Mouse (Mus musculus) forebrain, embryonic 10.5 days (tissue): ENCODE measurements around the gene Rack1. TPM values are rescaled to one million over a fixed set of nuclear protein-coding genes. Genes with fewer than 3 reads are reported as not detected.
A peak's percentile ranks its signal among the peaks of the same experiment; 100 is the strongest.
"Not testable (repeated sequence)": the region's sequence is repeated elsewhere in the genome, so short reads cannot be mapped to it uniquely, and the experiment has no call there.

ENCODE experiments used
- DNase-seq: peaks from one replicate; pipeline ENCODE4 v3.0.0-alpha.2; 2017; ENCODE audit warnings: low spot score; ENCODE audit errors: extremely low spot score
- H3K27ac ChIP-seq: fragments of 300-500 bp; sonication (generic); 2 replicates; pipeline ENCODE4 v1.5.1; 2016; ENCODE audit warnings: mild to moderate bottlenecking
- H3K27me3 ChIP-seq: fragments of 300-500 bp; sonication (generic); 2 replicates; pipeline ENCODE4 v1.6.1; 2016; ENCODE audit warnings: mild to moderate bottlenecking; ENCODE audit not compliant: poor library complexity, severe bottlenecking
- H3K36me3 ChIP-seq: fragments of 300-500 bp; sonication (generic); replicated peaks from 2 replicates; pipeline ENCODE4 v1.6.1; 2016; ENCODE audit warnings: mild to moderate bottlenecking, moderate library complexity
- H3K4me1 ChIP-seq: fragments of 300-500 bp; sonication (generic); 2 replicates; pipeline ENCODE4 v1.6.1; 2016
- H3K4me3 ChIP-seq: fragments of 300-500 bp; sonication (generic); 2 replicates; pipeline ENCODE4 v1.5.1; 2016; ENCODE audit warnings: mild to moderate bottlenecking, moderate library complexity
- H3K9me3 ChIP-seq: fragments of 300-500 bp; sonication (generic); 2 replicates; pipeline ENCODE4 v1.6.1; 2016; ENCODE audit warnings: mild to moderate bottlenecking, moderate library complexity
- WGBS: fragments of 180-500 bp; shearing (Covaris S2); methylation state at CpG from one replicate; pipeline ENCODE4 v1.1.7; 2016; 5-methylcytosine and 5-hydroxymethylcytosine counted together
- polyA plus RNA-seq: library from polyadenylated mRNA; unstranded; fragments of >200 nt; fragmentation: Nextera tagmentation; extraction: Ambion mirVana; gene quantifications from 2 replicates; pipeline ENCODE4 v1.2.1, GENCODE M21; 2016

Rack1 gene
- polyA plus RNA-seq, 1 experiment from 2014 or later: 861 TPM

- H3K4me1 ChIP-seq: no peaks in the 10 kb centered on the region
- H3K4me3 ChIP-seq: no peak overlapping the region
- H3K36me3 ChIP-seq: no peaks in the 10 kb centered on the region
- no peak overlapping the region for H3K27ac ChIP-seq
- no peaks in the 10 kb centered on the region for H3K27me3 ChIP-seq
- DNase-seq: no peak
- 84% methylated on average over 4 of the region's 4 CpGs for WGBS
- 0 out of 2 replicates have a peak, but pooled peaks cover 4% of the 10 kb centered on the region for H3K9me3 ChIP-seq
Observed at GRCm38 (mm10) chr11:48782243-48782642, 17.9 kb upstream of the Rack1 start.

GRCm38 (mm10) chr11:48787455-48788211, 12.5 kb upstream of the Rack1 start:
- no peaks in the 10 kb centered on the region for H3K27me3 ChIP-seq
- peaks cover 12% of the 10 kb centered on the region for H3K4me1 ChIP-seq
- DNase-seq: no peak
- H3K36me3 ChIP-seq: no peaks in the 10 kb centered on the region
- H3K9me3 ChIP-seq: 0 out of 2 replicates have a peak, but pooled peaks cover 4% of the 10 kb centered on the region
- peak overlapping the region; percentile 52 for H3K4me3 ChIP-seq
- 51% methylated on average over 10 of the region's 10 CpGs for WGBS
- H3K27ac ChIP-seq: peak overlapping the region; percentile 36; the same call in 1 of the 2 replicates

- DNase-seq: peak; percentile 75
- 0 out of 2 replicates have a peak, but pooled peaks cover 4% of the 10 kb centered on the region for H3K9me3 ChIP-seq
- H3K27me3 ChIP-seq: no peaks in the 10 kb centered on the region
- H3K4me1 ChIP-seq: peaks cover 12% of the 10 kb centered on the region
- H3K27ac ChIP-seq: peak overlapping the region; percentile 77
- WGBS: 11% methylated on average over 16 of the region's 16 CpGs
- H3K36me3 ChIP-seq: no peaks in the 10 kb centered on the region
- peak overlapping the region; percentile 52 for H3K4me3 ChIP-seq
Observed at GRCm38 (mm10) chr11:48788311-48789089, 11.6 kb upstream of the Rack1 start.

- no peak for DNase-seq
- H3K27me3 ChIP-seq: no peaks in the 10 kb centered on the region
- H3K27ac ChIP-seq: no peak overlapping the region
- H3K9me3 ChIP-seq: 0 out of 2 replicates have a peak, but pooled peaks cover 4% of the 10 kb centered on the region
- H3K4me1 ChIP-seq: peaks cover 12% of the 10 kb centered on the region
- no peaks in the 10 kb centered on the region for H3K36me3 ChIP-seq
- WGBS: 88% methylated on average over 5 of the region's 5 CpGs
- H3K4me3 ChIP-seq: no peak overlapping the region
Observed at GRCm38 (mm10) chr11:48789215-48789614, 10.9 kb upstream of the Rack1 start.

GRCm38 (mm10) chr11:48789973-48790823, 9.9 kb upstream of the Rack1 start:
- 0 out of 2 replicates have a peak, but pooled peaks cover 4% of the 10 kb centered on the region for H3K9me3 ChIP-seq
- no peaks in the 10 kb centered on the region for H3K36me3 ChIP-seq
- H3K4me3 ChIP-seq: peak overlapping the region; percentile 40
- H3K4me1 ChIP-seq: peaks cover 12% of the 10 kb centered on the region
- peak; percentile 73 for DNase-seq
- 16% methylated on average over 20 of the region's 20 CpGs for WGBS
- H3K27ac ChIP-seq: no peak overlapping the region
- H3K27me3 ChIP-seq: no peaks in the 10 kb centered on the region

GRCm38 (mm10) chr11:48790946-48791345, 9.2 kb upstream of the Rack1 start:
- no peak for DNase-seq
- Histone ChIP-seq H3K27ac (no peak overlapping the region), H3K9me3 (no peaks in the 10 kb centered on the region), H3K36me3 (no peaks in the 10 kb centered on the region), H3K4me3 (no peak overlapping the region), H3K27me3 (no peaks in the 10 kb centered on the region), H3K4me1 (peaks cover 12% of the 10 kb centered on the region)
- 68% methylated on average over 8 of the region's 8 CpGs for WGBS

- H3K4me3 ChIP-seq, H3K27me3 ChIP-seq, H3K27ac ChIP-seq, H3K36me3 ChIP-seq, H3K9me3 ChIP-seq, DNase-seq: not testable (repeated sequence)
- peaks cover 12% of the 10 kb centered on the region for H3K4me1 ChIP-seq
- WGBS: 91% methylated on average over 9 of the region's 9 CpGs
Observed at GRCm38 (mm10) chr11:48791894-48792293, 8.2 kb upstream of the Rack1 start.

GRCm38 (mm10) chr11:48793184-48793583, 6.9 kb upstream of the Rack1 start:
- Histone ChIP-seq H3K27me3 (no peaks in the 10 kb centered on the region), H3K27ac (no peak overlapping the region), H3K36me3 (no peaks in the 10 kb centered on the region), H3K4me3 (no peak overlapping the region), H3K4me1 (peaks cover 14% of the 10 kb centered on the region), H3K9me3 (no peaks in the 10 kb centered on the region)
- WGBS: 98% methylated on average over 3 of the region's 3 CpGs
- DNase-seq: no peak

GRCm38 (mm10) chr11:48795221-48795620, 4.9 kb upstream of the Rack1 start:
- WGBS: 92% methylated on average over 7 of the region's 7 CpGs
- H3K4me3 ChIP-seq: no peak overlapping the region
- H3K9me3 ChIP-seq: no peaks in the 10 kb centered on the region
- H3K36me3 ChIP-seq: no peaks in the 10 kb centered on the region
- peaks cover 23% of the 10 kb centered on the region for H3K4me1 ChIP-seq
- DNase-seq: no peak
- H3K27me3 ChIP-seq: no peaks in the 10 kb centered on the region
- no peak overlapping the region for H3K27ac ChIP-seq

- DNase-seq: no peak
- 84% methylated on average over 4 of the region's 4 CpGs for WGBS
Observed at GRCm38 (mm10) chr11:48796290-48796689, 3.8 kb upstream of the Rack1 start.

GRCm38 (mm10) chr11:48797287-48797686, 2.8 kb upstream of the Rack1 start:
- Histone ChIP-seq H3K27ac (no peak overlapping the region), H3K4me1 (peaks cover 30% of the 10 kb centered on the region), H3K36me3 (peaks cover 14% of the 10 kb centered on the region), H3K27me3 (no peaks in the 10 kb centered on the region), H3K4me3 (no peak overlapping the region; the same call in 1 of the 2 replicates), H3K9me3 (no peaks in the 10 kb centered on the region)
- DNase-seq: no peak
- 89% methylated on average over 5 of the region's 5 CpGs for WGBS

More at GRCm38 (mm10) chr11:48796290-48796689, 3.8 kb upstream of the Rack1 start:
- no peaks in the 10 kb centered on the region for H3K9me3 ChIP-seq
- H3K4me1 ChIP-seq: peaks cover 20% of the 10 kb centered on the region
- H3K27ac ChIP-seq: no peak overlapping the region
- peaks cover 4% of the 10 kb centered on the region for H3K36me3 ChIP-seq
- H3K4me3 ChIP-seq: no peak overlapping the region
- no peaks in the 10 kb centered on the region for H3K27me3 ChIP-seq

- Histone ChIP-seq H3K4me1 (peaks cover 40% of the 10 kb centered on the region), H3K4me3 (peak overlapping the region; percentile 81; the same call in 1 of the 2 replicates), H3K36me3 (peaks cover 24% of the 10 kb centered on the region), H3K27ac (peak overlapping the region; percentile 95; the same call in 1 of the 2 replicates), H3K27me3 (no peaks in the 10 kb centered on the region), H3K9me3 (no peaks in the 10 kb centered on the region)
- 79% methylated on average over 7 of the region's 7 CpGs for WGBS
- DNase-seq: no peak
Observed at GRCm38 (mm10) chr11:48798308-48798707, 1.8 kb upstream of the Rack1 start.
